Mouse (Mus musculus): ENCODE results near the gene Qser1. TPM values are rescaled to one million over a fixed set of nuclear protein-coding genes. Genes with fewer than 3 reads are reported as not detected.
"Not testable (repeated sequence)": the region's sequence is repeated elsewhere in the genome, so short reads cannot be mapped to it uniquely, and the experiment has no call there.

Qser1 gene
- 25.6 and 32.2 TPM in 2 replicates for polyA plus RNA-seq (2011; ENCODE audit: insufficient read length, low read depth, missing spikeins)

GRCm38 (mm10) chr2:104816371-104816827 lies at the start of gene Qser1:
Qser1 (minus strand) TSS chr2:104816760.
- Histone ChIP-seq H3K4me1 (ENCODE audit: control insufficient read depth, insufficient read depth, low read length) (peaks cover 2% of the 10 kb centered on the region; the same call in 1 of the 2 replicates), H3K4me3 (ENCODE audit: insufficient read depth, low read length) (peak within 1 kb of the TSS; percentile 92), H3K27ac (ENCODE audit: insufficient read depth, low read length) (peak within 1 kb of the TSS; percentile 95)
- TF ChIP-seq CTCF (IDR thresholded peaks at IDR 0.05; ENCODE audit: borderline replicate concordance, insufficient read depth, low read length) (no peak), POLR2A (IDR thresholded peaks at IDR 0.05; ENCODE audit: low read depth, low read length) (no peak)

- H3K4me3 ChIP-seq (ENCODE audit: insufficient read depth, low read length), result no peak overlapping the region
- no peak for TF ChIP-seq POLR2A (IDR thresholded peaks at IDR 0.05; ENCODE audit: low read depth, low read length)
- TF ChIP-seq CTCF (IDR thresholded peaks at IDR 0.05; ENCODE audit: borderline replicate concordance, insufficient read depth, low read length), result no peak
- H3K27ac ChIP-seq (ENCODE audit: insufficient read depth, low read length), result no peak overlapping the region
Observed at GRCm38 (mm10) chr2:104864176-104864860, 47.8 kb upstream of the Qser1 start.

GRCm38 (mm10) chr2:104860426-104860825 lies 43.9 kb upstream of the Qser1 start:
- Histone ChIP-seq H3K4me1 (ENCODE audit: control insufficient read depth, insufficient read depth, low read length) (no peaks in the 10 kb centered on the region; the same call in 1 of the 2 replicates), H3K27ac (ENCODE audit: insufficient read depth, low read length) (no peak overlapping the region), H3K4me3 (ENCODE audit: insufficient read depth, low read length) (no peak overlapping the region)
- TF ChIP-seq CTCF (IDR thresholded peaks at IDR 0.05; ENCODE audit: borderline replicate concordance, insufficient read depth, low read length), result no peak
- TF ChIP-seq POLR2A (IDR thresholded peaks at IDR 0.05; ENCODE audit: low read depth, low read length), result no peak

More at GRCm38 (mm10) chr2:104864176-104864860, 47.8 kb upstream of the Qser1 start:
- H3K4me1 ChIP-seq (ENCODE audit: control insufficient read depth, insufficient read depth, low read length), result no peaks in the 10 kb centered on the region

GRCm38 (mm10) chr2:104859060-104859459 lies 42.5 kb upstream of the Qser1 start:
- Histone ChIP-seq H3K4me1 (ENCODE audit: control insufficient read depth, insufficient read depth, low read length) (no peaks in the 10 kb centered on the region; the same call in 1 of the 2 replicates), H3K4me3 (ENCODE audit: insufficient read depth, low read length) (no peak overlapping the region), H3K27ac (ENCODE audit: insufficient read depth, low read length) (no peak overlapping the region)
- TF ChIP-seq POLR2A (IDR thresholded peaks at IDR 0.05; ENCODE audit: low read depth, low read length) (no peak), CTCF (IDR thresholded peaks at IDR 0.05; ENCODE audit: borderline replicate concordance, insufficient read depth, low read length) (no peak)

GRCm38 (mm10) chr2:104858083-104858482 lies 41.5 kb upstream of the Qser1 start:
- H3K4me3 ChIP-seq (ENCODE audit: insufficient read depth, low read length); H3K4me1 ChIP-seq (ENCODE audit: control insufficient read depth, insufficient read depth, low read length); H3K27ac ChIP-seq (ENCODE audit: insufficient read depth, low read length): not testable (repeated sequence)

GRCm38 (mm10) chr2:104856218-104856617 lies 39.7 kb upstream of the Qser1 start:
- peaks cover 4% of the 10 kb centered on the region; the same call in 1 of the 2 replicates for H3K4me1 ChIP-seq (ENCODE audit: control insufficient read depth, insufficient read depth, low read length)
- H3K4me3 ChIP-seq (ENCODE audit: insufficient read depth, low read length), result no peak overlapping the region
- H3K27ac ChIP-seq (ENCODE audit: insufficient read depth, low read length), result no peak overlapping the region
- TF ChIP-seq POLR2A (IDR thresholded peaks at IDR 0.05; ENCODE audit: low read depth, low read length), result no peak
- TF ChIP-seq CTCF (IDR thresholded peaks at IDR 0.05; ENCODE audit: borderline replicate concordance, insufficient read depth, low read length), result no peak

GRCm38 (mm10) chr2:104855732-104856131 lies 39.2 kb upstream of the Qser1 start:
- peaks cover 4% of the 10 kb centered on the region; the same call in 1 of the 2 replicates for H3K4me1 ChIP-seq (ENCODE audit: control insufficient read depth, insufficient read depth, low read length)
- no peak overlapping the region for H3K27ac ChIP-seq (ENCODE audit: insufficient read depth, low read length)
- no peak for TF ChIP-seq CTCF (IDR thresholded peaks at IDR 0.05; ENCODE audit: borderline replicate concordance, insufficient read depth, low read length)
- no peak for TF ChIP-seq POLR2A (IDR thresholded peaks at IDR 0.05; ENCODE audit: low read depth, low read length)
- H3K4me3 ChIP-seq (ENCODE audit: insufficient read depth, low read length), result no peak overlapping the region

- no peak overlapping the region for H3K27ac ChIP-seq (ENCODE audit: insufficient read depth, low read length)
- no peak overlapping the region for H3K4me3 ChIP-seq (ENCODE audit: insufficient read depth, low read length)
- peaks cover 4% of the 10 kb centered on the region; the same call in 1 of the 2 replicates for H3K4me1 ChIP-seq (ENCODE audit: control insufficient read depth, insufficient read depth, low read length)
- TF ChIP-seq CTCF (IDR thresholded peaks at IDR 0.05; ENCODE audit: borderline replicate concordance, insufficient read depth, low read length) (no peak), POLR2A (IDR thresholded peaks at IDR 0.05; ENCODE audit: low read depth, low read length) (no peak)
Observed at GRCm38 (mm10) chr2:104854836-104855235, 38.3 kb upstream of the Qser1 start.

GRCm38 (mm10) chr2:104852546-104852945 lies 36.0 kb upstream of the Qser1 start:
- H3K4me3 ChIP-seq (ENCODE audit: insufficient read depth, low read length), result no peak overlapping the region
- H3K4me1 ChIP-seq (ENCODE audit: control insufficient read depth, insufficient read depth, low read length), result peaks cover 6% of the 10 kb centered on the region; the same call in 1 of the 2 replicates
- TF ChIP-seq CTCF (IDR thresholded peaks at IDR 0.05; ENCODE audit: borderline replicate concordance, insufficient read depth, low read length), result no peak
- no peak for TF ChIP-seq POLR2A (IDR thresholded peaks at IDR 0.05; ENCODE audit: low read depth, low read length)
- H3K27ac ChIP-seq (ENCODE audit: insufficient read depth, low read length), result no peak overlapping the region

- peaks cover 6% of the 10 kb centered on the region; the same call in 1 of the 2 replicates for H3K4me1 ChIP-seq (ENCODE audit: control insufficient read depth, insufficient read depth, low read length)
- H3K4me3 ChIP-seq (ENCODE audit: insufficient read depth, low read length), result no peak overlapping the region
- TF ChIP-seq POLR2A (IDR thresholded peaks at IDR 0.05; ENCODE audit: low read depth, low read length) (no peak), CTCF (IDR thresholded peaks at IDR 0.05; ENCODE audit: borderline replicate concordance, insufficient read depth, low read length) (no peak)
- H3K27ac ChIP-seq (ENCODE audit: insufficient read depth, low read length), result no peak overlapping the region; the same call in 1 of the 2 replicates
Observed at GRCm38 (mm10) chr2:104851686-104852085, 35.1 kb upstream of the Qser1 start.
